Mouse (Mus musculus) liver, adult 2 months (tissue): Measurements from ENCODE around the gene Nmu.

ENCODE experiments used
- CTCF ChIP-seq: fragments of 200-500 bp; IDR thresholded peaks from 2 replicates; pipeline ENCODE4 v1.5.1; 2011; ENCODE audit warnings: low read depth, low read length, control low read depth
- POLR2A ChIP-seq: fragments of 200-500 bp; IDR thresholded peaks from 2 replicates; pipeline ENCODE4 v1.6.1; 2011; ENCODE audit warnings: low read length, control low read depth; ENCODE audit not compliant: insufficient read depth; ENCODE audit errors: extremely low read depth

GRCm38 (mm10) chr5:76330953-76331352 lies 32.6 kb downstream of the Nmu start, which contains the start of gene Pdcl2:
- TF ChIP-seq CTCF, result no peak
- TF ChIP-seq POLR2A, result no peak
